Mouse (Mus musculus) forebrain, embryonic 13.5 days (tissue): ENCODE results near the gene Rpia. TPM values are rescaled to one million over a fixed set of nuclear protein-coding genes. Genes with fewer than 3 reads are reported as not detected.

ENCODE experiments used
- ATAC-seq: fragments of 200-750 bp; cut with Nextera tagmentation; 2 replicates; pipeline ENCODE4 v1.8.0; 2017
- H3K27ac ChIP-seq: fragments of 300-500 bp; sonication (generic); 2 replicates; pipeline ENCODE4 v1.5.1; 2015; ENCODE audit warnings: inconsistent platforms, mild to moderate bottlenecking, moderate library complexity
- H3K27me3 ChIP-seq: fragments of 300-500 bp; sonication (generic); 2 replicates; pipeline ENCODE4 v1.6.1; 2015; ENCODE audit warnings: mild to moderate bottlenecking, inconsistent platforms
- H3K36me3 ChIP-seq: fragments of 300-500 bp; sonication (generic); 2 replicates; pipeline ENCODE4 v1.6.1; 2015; ENCODE audit warnings: mild to moderate bottlenecking, inconsistent platforms; ENCODE audit not compliant: poor library complexity, severe bottlenecking
- H3K4me1 ChIP-seq: fragments of 300-500 bp; sonication (generic); 2 replicates; pipeline ENCODE4 v1.6.1; 2015; ENCODE audit warnings: inconsistent platforms
- H3K4me2 ChIP-seq: fragments of 300-500 bp; sonication (generic); 2 replicates; pipeline ENCODE4 v1.6.1; 2015; ENCODE audit warnings: inconsistent platforms, mild to moderate bottlenecking, moderate library complexity
- H3K4me3 ChIP-seq: fragments of 300-500 bp; sonication (generic); 2 replicates; pipeline ENCODE4 v1.5.1; 2015; ENCODE audit warnings: mild to moderate bottlenecking, inconsistent platforms
- H3K9ac ChIP-seq: fragments of 300-500 bp; sonication (generic); 2 replicates; pipeline ENCODE4 v1.6.1; 2015; ENCODE audit warnings: mild to moderate bottlenecking, inconsistent platforms
- H3K9me3 ChIP-seq: fragments of 300-500 bp; sonication (generic); replicated peaks from 2 replicates; pipeline ENCODE4 v1.6.1; 2016; ENCODE audit warnings: inconsistent platforms
- WGBS: fragments of 180-500 bp; shearing (Covaris S2); methylation state at CpG from one replicate; pipeline ENCODE4 v1.1.7; 2015; 5-methylcytosine and 5-hydroxymethylcytosine counted together
- polyA plus RNA-seq: library from polyadenylated mRNA; unstranded; fragments of >200 nt; fragmentation: Nextera tagmentation; extraction: Ambion mirVana; gene quantifications from 2 replicates; pipeline ENCODE4 v1.2.1, GENCODE M21; 2015

Gene Rpia
- polyA plus RNA-seq, 1 experiment from 2014 or later: 4.2 TPM

DNA sequence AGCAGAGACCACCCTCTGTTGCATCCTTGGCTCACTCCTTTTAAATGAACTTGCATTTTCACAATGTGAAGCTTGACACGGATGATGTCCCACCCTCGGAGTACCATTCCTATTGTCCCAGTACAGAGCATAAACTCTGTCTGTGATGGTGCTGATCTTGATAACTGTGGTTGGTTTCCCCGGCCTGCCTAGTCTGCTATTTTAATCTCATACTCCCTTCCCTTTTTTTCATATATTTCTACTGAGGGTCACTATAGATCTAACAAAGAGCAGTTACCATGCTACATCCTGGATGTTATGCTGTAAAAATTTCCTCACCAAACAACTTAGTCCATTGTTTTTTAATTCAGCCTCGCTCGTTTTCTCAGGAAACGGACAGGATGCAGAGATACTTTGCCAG lies 4.9 kb upstream of the Rpia start:
- H3K27ac ChIP-seq: no peak overlapping the region
- no peaks in the 10 kb centered on the region for H3K9me3 ChIP-seq
- no peaks in the 10 kb centered on the region for H3K36me3 ChIP-seq
- peaks cover 6% of the 10 kb centered on the region for H3K4me1 ChIP-seq
- H3K9ac ChIP-seq: no peak overlapping the region
- H3K4me3 ChIP-seq: no peak overlapping the region
- H3K4me2 ChIP-seq: no peak overlapping the region
- 83% methylated on average over 6 of the region's 6 CpGs for WGBS
- no peaks in the 10 kb centered on the region for H3K27me3 ChIP-seq
- no peak for ATAC-seq

DNA sequence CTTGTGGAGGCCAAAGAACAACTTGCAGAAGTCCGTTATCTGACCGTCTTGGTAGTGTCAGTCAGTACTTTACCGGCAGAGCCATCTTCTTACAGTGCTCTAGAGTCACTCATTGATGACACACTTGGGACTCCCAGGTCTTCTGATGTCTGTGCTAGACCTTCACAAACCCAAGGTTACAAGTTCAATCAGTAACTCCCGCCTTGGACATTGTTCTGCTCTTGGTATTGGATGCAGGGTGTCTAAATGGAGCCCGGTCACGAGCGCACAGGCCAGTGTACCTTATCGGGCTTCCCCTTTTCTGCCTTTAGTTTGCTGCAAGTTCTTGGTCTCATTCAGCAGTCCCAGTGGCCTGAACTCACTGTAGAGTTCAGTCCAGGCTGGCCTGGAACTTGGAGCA lies 612 bp upstream of the Rpia start:
- Histone ChIP-seq H3K9ac (peak overlapping the region; percentile 80), H3K27ac (no peak overlapping the region), H3K36me3 (peaks cover 13% of the 10 kb centered on the region; the same call in 1 of the 2 replicates), H3K27me3 (no peaks in the 10 kb centered on the region), H3K9me3 (no peaks in the 10 kb centered on the region), H3K4me1 (peaks cover 22% of the 10 kb centered on the region), H3K4me2 (peak overlapping the region; percentile 81), H3K4me3 (peak overlapping the region; percentile 79)
- ATAC-seq: peak; percentile 17
- WGBS: 43% methylated on average over 8 of the region's 8 CpGs

DNA sequence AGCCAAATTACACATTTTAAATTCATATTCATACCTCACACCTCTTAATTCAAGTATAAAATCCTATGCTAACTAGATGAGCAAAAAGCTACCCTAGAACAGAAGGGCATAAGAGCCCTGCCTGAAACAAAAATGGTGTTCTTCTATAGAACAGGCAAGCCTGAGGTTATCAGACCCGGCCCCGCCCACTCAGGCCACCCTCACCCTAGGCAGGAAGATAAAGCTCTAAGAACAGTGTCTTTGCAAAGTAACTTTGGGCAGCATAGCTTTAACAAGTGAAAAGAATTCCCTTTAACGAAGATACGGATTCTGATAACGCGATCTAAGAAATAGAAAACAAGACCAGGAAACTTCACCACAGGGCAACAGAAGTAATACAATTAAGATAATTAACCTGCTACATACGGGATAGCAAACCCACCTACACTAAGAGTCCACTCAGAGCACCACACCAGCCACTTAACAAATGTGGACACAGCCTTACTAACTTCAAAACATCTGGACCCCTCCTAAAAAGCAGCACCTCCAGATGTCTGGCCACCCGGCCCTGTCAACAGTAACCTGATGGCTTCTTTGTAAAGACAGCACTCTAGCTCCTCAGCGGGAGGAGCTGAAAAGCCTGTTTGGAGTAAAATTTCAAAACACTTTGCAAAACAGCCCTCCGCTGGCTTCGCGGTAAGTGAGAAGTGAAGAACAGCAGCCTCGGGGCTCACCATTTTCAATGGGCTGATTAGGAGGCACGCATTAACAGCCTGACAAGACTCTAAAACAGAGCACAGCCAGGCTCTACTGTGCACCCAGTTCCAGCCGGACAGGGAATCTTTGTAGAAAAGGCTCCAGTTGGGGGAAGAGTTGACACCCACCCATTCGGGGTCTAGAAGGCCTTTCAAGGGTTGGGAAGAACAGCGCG lies 925 bp downstream of the Rpia start:
- Histone ChIP-seq H3K27me3 (no peaks in the 10 kb centered on the region), H3K9ac (peak overlapping the region; percentile 80), H3K27ac (peak overlapping the region; percentile 77), H3K4me1 (peaks cover 29% of the 10 kb centered on the region), H3K4me2 (peak overlapping the region; percentile 81), H3K4me3 (peak overlapping the region; percentile 79), H3K36me3 (peaks cover 13% of the 10 kb centered on the region; the same call in 1 of the 2 replicates), H3K9me3 (no peaks in the 10 kb centered on the region)
- ATAC-seq: peak; percentile 3; the same call in 1 of the 2 replicates
- WGBS: 6% methylated on average over 18 of the region's 18 CpGs

DNA sequence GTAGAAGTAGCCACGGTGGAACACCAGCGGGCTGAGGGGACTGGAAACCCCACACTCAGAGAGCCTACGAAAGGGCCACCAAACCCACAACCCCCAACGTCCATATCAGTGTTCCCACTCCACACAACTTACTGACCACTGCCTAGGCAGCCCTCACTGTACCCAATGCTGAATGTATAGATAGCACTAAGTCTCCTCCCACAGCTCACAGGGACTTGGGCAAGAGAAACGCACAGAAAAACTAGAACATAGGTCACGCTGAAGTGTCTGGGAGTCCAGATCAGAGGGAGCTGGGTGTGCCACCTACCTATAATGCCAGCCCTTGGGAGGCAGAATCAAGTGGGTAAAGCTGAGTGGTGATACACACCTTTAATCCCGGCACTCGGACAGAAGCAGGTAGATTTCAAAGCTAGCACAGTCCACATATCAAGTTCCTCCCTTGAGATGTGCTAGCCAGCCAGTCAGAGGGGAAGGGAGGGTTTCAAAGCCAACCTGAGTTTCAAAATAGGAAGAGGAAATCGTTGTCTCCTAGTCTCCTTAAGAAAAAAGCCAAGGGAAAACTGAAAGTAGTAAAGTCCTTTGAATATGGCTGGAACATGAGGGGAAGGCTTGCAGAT lies 1.9 kb downstream of the Rpia start:
- H3K36me3 ChIP-seq: peaks cover 16% of the 10 kb centered on the region; the same call in 1 of the 2 replicates
- peaks cover 33% of the 10 kb centered on the region for H3K4me1 ChIP-seq
- 89% methylated on average over 9 of the region's 9 CpGs for WGBS
- peak overlapping the region; percentile 80 for H3K9ac ChIP-seq
- H3K9me3 ChIP-seq: no peaks in the 10 kb centered on the region
- H3K27ac ChIP-seq: no peak overlapping the region
- peak overlapping the region; percentile 17; the same call in 1 of the 2 replicates for H3K4me3 ChIP-seq
- no peak for ATAC-seq
- H3K4me2 ChIP-seq: peak overlapping the region; percentile 81
- no peaks in the 10 kb centered on the region for H3K27me3 ChIP-seq

DNA sequence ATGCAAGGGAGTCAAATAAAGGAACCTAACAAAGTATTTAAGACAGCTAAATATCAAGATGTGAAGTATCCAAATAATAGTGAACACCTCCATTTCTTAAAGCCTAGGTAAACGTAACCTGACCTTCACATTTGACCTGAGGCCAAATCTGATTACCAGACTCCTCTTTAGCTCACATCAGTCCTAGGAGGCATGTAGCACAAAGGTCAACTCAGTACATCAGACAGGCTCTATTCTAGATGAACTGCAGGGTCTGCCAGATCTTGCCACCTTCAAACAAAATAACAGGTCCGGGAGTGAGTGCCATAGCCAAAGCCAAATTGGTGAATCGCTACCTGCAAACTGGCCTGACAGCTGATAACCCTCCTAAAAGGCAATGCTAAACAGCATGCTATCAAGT lies 2.9 kb downstream of the Rpia start:
- Histone ChIP-seq H3K27me3 (no peaks in the 10 kb centered on the region), H3K4me1 (peaks cover 33% of the 10 kb centered on the region), H3K4me3 (no peak overlapping the region), H3K9ac (no peak overlapping the region), H3K36me3 (peaks cover 26% of the 10 kb centered on the region), H3K27ac (no peak overlapping the region), H3K4me2 (no peak overlapping the region), H3K9me3 (no peaks in the 10 kb centered on the region)
- no peak for ATAC-seq
- WGBS: over 99% methylated on average over 3 of the region's 3 CpGs

DNA sequence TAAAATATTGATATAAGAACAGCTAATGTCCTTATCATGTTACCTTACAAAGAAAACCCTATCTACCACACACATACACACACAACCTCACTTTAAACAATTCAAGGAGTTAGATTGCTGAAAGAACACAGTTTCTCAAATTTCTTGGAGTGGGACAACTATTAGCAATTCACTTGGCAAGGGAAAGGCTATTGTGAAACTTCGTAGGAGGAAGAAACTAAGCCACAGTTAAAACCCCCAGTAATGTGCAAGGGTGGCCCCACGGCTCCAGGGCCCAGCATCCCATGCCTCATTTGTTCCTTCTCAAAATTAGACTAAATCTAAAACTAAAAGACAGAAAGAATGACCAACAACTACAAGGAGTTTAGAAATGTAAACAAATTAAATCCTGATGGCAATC lies 4.5 kb downstream of the Rpia start:
- H3K4me3 ChIP-seq: no peak overlapping the region
- 65% methylated on average over 2 of the region's 2 CpGs for WGBS
- no peaks in the 10 kb centered on the region for H3K27me3 ChIP-seq
- no peak for ATAC-seq
- peaks cover 27% of the 10 kb centered on the region for H3K4me1 ChIP-seq
- H3K27ac ChIP-seq: no peak overlapping the region
- no peaks in the 10 kb centered on the region for H3K9me3 ChIP-seq
- H3K36me3 ChIP-seq: peaks cover 39% of the 10 kb centered on the region
- no peak overlapping the region for H3K4me2 ChIP-seq
- H3K9ac ChIP-seq: no peak overlapping the region

DNA sequence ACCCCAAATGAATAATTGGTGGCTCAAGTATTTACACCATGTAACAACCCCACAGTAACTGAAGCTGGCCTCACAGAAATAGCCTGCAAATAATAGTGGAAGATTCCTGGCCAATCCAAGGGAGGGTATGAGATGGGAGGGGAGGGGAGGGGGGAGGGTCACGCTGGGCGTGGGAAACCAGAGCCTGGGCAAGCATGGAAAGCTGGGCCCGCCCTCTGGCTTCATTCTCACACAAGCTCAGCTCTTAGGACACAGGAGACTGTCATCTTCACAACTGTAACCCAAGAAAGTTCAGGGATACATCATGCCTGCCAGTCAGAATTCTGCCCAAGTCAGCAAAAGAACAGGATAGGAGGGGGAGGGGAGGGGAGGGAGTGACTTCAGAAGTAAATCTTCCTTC lies 6.2 kb downstream of the Rpia start:
- Histone ChIP-seq H3K9ac (no peak overlapping the region), H3K4me1 (peaks cover 23% of the 10 kb centered on the region), H3K4me2 (no peak overlapping the region), H3K36me3 (peaks cover 46% of the 10 kb centered on the region), H3K9me3 (no peaks in the 10 kb centered on the region), H3K27ac (no peak overlapping the region), H3K4me3 (no peak overlapping the region), H3K27me3 (no peaks in the 10 kb centered on the region)
- 32% methylated on average over 3 of the region's 3 CpGs for WGBS
- ATAC-seq: peak; percentile 19; the same call in 1 of the 2 replicates

DNA sequence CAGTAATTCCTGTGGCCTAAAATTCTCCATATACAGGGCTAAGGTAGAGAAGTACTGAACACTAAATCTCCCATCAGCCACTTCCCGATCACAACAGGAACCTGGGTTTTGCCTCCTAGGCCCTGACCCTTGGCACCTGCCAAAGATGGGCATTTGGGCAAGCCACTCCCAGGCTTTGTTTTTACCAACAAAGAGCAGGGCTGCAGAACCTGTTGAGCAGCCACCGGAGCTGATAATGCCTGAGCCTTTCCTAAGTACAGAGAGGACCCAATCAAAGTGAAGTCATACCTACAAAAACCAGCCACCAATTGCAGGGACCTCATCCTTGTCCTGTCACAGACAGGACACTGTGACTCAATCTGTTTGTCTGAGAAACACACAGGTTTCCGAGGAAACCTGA lies 7.2 kb downstream of the Rpia start:
- ATAC-seq: no peak

DNA sequence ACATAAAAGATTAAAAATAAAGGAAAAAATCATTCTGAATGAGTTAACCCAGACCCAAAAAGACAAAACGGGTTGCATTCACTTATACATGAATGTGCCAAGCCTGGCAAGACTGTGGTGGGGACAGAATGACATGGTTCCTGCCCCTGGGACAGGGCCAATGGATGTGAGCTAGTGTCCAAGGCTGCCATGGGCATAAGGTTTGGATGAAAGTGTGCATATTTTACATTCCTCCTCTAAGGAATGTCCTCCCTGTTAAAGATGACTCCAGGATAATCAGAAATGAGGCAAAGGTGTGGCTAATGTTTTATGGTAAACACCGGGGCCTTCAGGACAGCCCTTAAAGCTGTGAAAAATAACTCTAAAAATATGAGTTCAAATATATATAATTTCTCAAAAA lies 10.7 kb downstream of the Rpia start:
- peaks cover 43% of the 10 kb centered on the region for H3K36me3 ChIP-seq
- no peaks in the 10 kb centered on the region for H3K9me3 ChIP-seq
- no peak overlapping the region for H3K4me2 ChIP-seq
- no peak for ATAC-seq
- H3K9ac ChIP-seq: no peak overlapping the region
- 92% methylated on average over 2 of the region's 2 CpGs for WGBS
- peaks cover 6% of the 10 kb centered on the region for H3K4me1 ChIP-seq
- H3K4me3 ChIP-seq: no peak overlapping the region
- H3K27ac ChIP-seq: no peak overlapping the region
- H3K27me3 ChIP-seq: no peaks in the 10 kb centered on the region

More for the DNA sequence above, 7.2 kb downstream of the Rpia start:
- no peaks in the 10 kb centered on the region for H3K27me3 ChIP-seq
- H3K9me3 ChIP-seq: no peaks in the 10 kb centered on the region
- no peak overlapping the region for H3K27ac ChIP-seq
- WGBS: 88% methylated on average over 3 of the region's 3 CpGs
- H3K36me3 ChIP-seq: peaks cover 51% of the 10 kb centered on the region
- no peak overlapping the region for H3K4me3 ChIP-seq
- H3K4me1 ChIP-seq: peaks cover 13% of the 10 kb centered on the region
- no peak overlapping the region for H3K9ac ChIP-seq
- no peak overlapping the region for H3K4me2 ChIP-seq

DNA sequence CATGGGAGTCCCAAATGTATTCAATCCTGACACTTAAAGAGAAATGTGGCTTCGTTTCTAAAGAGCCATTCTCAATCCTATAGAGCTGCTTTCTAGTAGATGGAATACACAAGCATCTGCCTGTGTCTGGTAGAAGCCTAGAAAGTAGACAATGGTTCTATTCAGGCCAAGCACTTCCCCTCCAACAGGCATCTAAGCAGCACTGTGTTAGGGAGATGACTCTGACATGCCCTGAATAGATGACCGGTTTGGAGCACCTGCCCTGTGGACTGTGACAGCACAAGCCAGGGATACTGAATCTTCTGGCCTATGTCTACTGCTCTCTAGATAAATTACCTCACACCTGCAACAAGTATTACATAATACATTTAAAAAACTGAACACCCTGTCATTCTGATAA lies 17.7 kb downstream of the Rpia start:
- Histone ChIP-seq H3K27ac (no peak overlapping the region), H3K36me3 (peaks cover 64% of the 10 kb centered on the region), H3K4me3 (no peak overlapping the region)

DNA sequence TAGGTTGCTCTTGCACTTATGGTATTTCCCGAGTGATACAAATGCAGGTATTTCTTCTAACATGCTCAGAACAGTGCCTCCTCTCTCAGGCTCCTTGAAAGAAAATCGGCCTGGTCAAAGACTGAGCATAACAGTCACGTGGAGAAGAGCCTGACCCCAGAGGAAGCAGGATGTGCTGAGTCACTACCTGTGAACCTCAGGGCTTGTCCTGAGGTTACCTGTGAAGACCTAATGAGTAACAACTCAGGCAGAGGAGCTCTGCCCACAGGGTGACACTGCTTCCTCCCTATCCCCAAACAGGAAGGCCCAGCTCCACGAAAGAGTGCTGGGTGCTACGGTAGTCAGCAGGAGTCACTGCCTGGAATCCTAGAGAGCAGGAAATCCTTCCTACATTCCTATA lies 18.3 kb downstream of the Rpia start:
- Histone ChIP-seq H3K27me3 (no peaks in the 10 kb centered on the region), H3K4me1 (no peaks in the 10 kb centered on the region), H3K4me3 (no peak overlapping the region), H3K4me2 (no peak overlapping the region), H3K9ac (no peak overlapping the region), H3K27ac (no peak overlapping the region), H3K9me3 (no peaks in the 10 kb centered on the region), H3K36me3 (peaks cover 64% of the 10 kb centered on the region)
- ATAC-seq: no peak
- 92% methylated on average over 5 of the region's 5 CpGs for WGBS

More for the DNA sequence above, 17.7 kb downstream of the Rpia start:
- 0 out of 2 replicates have a peak, but pooled peaks have one; percentile 24 for ATAC-seq
- WGBS: 43% methylated on average over 2 of the region's 2 CpGs
- H3K4me2 ChIP-seq: no peak overlapping the region
- H3K9ac ChIP-seq: no peak overlapping the region
- H3K4me1 ChIP-seq: no peaks in the 10 kb centered on the region
- no peaks in the 10 kb centered on the region for H3K9me3 ChIP-seq
- H3K27me3 ChIP-seq: no peaks in the 10 kb centered on the region

DNA sequence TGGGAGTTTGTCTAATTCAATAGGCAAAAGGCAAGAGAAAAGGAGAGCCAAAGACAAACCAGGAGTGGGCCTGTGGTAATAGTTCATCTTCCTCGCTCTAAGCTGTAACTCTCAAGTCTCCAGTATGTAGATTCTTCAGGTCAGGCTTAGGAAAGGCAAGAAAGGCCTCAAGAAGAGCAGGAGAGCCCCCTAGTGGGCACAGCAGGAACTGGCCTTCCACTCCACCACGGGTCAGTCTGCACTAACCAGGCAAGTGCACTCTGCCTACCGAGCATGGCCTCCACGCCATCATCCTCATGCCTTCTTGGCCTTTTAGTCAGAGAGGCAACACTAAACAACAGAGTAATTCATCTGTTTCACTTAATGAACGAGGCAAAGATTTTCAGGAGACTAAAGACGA lies 23.3 kb downstream of the Rpia start:
- 38% methylated on average over 6 of the region's 6 CpGs for WGBS
- Histone ChIP-seq H3K27me3 (no peaks in the 10 kb centered on the region), H3K27ac (no peak overlapping the region), H3K4me2 (no peak overlapping the region), H3K36me3 (peaks cover 75% of the 10 kb centered on the region), H3K9ac (no peak overlapping the region), H3K4me3 (no peak overlapping the region), H3K4me1 (no peaks in the 10 kb centered on the region), H3K9me3 (no peaks in the 10 kb centered on the region)
- ATAC-seq: peak; percentile 77; the same call in 1 of the 2 replicates
